Mouse (Mus musculus) adrenal gland, postnatal 10 days (tissue): Measurements from ENCODE around the gene Eif3c. TPM values are rescaled to one million over a fixed set of nuclear protein-coding genes. Genes with fewer than 3 reads are reported as not detected.

ENCODE experiments used
- DNase-seq: peaks from one replicate; pipeline ENCODE4 v3.0.0; 2021; ENCODE audit warnings: mixed read lengths
- long read RNA-seq, 2 experiments: library from polyadenylated mRNA; stranded (forward); transcript quantifications; one replicate each; pipeline ENCODE4 v2.0.0; 2021
- total RNA-seq, 2 experiments: library from RNA; stranded (reverse); gene quantifications; 2 replicates each; pipeline ENCODE4 v1.2.3; 2021

Eif3c gene
- total RNA-seq = 100 to 1,000 TPM; 214 to 223 TPM
- long read RNA-seq, experiment 1, transcript Eif3c-201 (21 exons, 3,383 nt) = major isoform, 133 of 249 reads
- long read RNA-seq, experiment 1, partial matches to known transcripts = 112 of 249 reads
- long read RNA-seq, experiment 1, other reads (novel, unspliced or antisense) = 4 of 249 reads
- long read RNA-seq, experiment 2, transcript Eif3c-201 (21 exons, 3,383 nt) = major isoform, 18 of 32 reads
- long read RNA-seq, experiment 2, partial matches to known transcripts = 12 of 32 reads
- long read RNA-seq, experiment 2, other reads (novel, unspliced or antisense) = 2 of 32 reads

DNA sequence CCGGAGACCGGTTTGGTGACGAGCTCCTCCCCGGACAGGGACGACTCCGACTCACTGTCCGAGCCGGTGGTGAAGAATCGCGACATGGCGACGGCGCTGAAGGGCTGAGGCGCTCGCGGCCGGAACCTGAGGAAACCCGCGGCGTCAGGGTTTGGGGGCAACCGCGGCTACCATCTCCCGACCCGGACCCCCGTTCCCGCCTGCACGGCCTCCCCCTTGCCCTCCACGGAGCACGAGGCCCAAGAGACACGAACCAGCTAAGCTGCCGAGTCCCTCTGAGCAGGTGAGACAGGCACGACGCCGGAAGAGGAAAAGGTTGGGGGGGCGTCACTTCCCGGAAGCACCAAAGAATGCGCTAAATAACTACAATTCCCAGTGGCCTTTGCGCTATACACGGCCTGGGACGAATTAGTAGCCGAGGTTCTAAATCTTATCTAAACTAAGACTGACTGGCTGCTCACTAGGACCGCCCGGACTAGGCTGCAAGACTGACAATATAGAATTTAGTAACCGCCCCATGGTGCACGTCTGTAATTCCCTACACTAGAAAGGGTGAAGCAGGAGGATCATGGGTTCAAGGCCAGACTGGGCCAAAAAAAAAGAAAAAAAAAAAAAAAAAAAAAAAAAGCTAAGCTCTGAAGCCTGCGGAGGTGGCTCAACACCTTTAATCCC, at the start of gene Eif3c:
Eif3c (minus strand) TSS at position 318 of the 672 bp plus-strand sequence.
- DNase-seq = peak; percentile 88

DNA sequence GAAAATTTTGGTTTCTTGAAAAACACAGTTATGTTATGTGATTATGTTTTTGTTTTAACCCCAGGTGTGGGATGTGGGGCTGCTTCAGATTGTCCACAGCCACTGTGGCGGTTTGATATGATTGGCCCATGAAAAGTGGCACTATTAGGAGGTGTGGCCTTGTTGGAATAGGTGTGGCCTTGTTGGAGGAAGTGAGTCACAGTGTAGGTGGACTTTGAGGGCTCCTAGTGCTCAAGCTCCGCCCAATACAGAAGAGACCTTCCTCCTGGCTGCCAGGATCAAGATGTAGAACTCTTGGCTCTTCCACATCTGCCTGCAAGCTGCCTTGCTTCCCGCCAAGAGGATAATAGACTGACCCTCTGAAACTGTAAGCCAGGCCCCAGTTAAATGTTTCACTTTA, 46.5 kb upstream of the Eif3c start:
- DNase-seq = no peak

DNA sequence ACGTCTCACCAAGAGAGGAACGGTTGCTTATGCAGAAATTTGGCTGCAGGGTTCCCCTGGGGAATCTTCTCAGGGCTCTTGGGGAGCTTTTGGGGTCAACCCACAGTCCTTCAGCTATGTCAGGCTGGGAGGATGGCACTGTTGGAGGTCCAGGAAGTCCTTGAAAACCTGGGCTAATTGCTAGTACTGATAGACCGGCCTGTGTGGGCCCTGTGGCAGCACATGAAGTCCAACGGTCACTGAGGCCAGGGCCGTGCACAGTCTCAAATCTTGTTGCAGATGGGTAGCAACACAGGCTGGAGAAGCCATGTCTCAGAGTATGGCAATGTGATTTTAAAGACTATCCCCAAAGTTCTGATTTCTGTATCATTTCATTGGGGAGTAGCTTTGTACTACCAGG, 41.6 kb upstream of the Eif3c start:
- DNase-seq = no peak

- peak; percentile 70 for DNase-seq
Measured at GRCm38 (mm10) chr7:126607064-126607463, 40.9 kb upstream of the Eif3c start.

- DNase-seq = no peak
Measured at GRCm38 (mm10) chr7:126606611-126607010, 40.4 kb upstream of the Eif3c start.

GRCm38 (mm10) chr7:126602650-126603049, 36.4 kb upstream of the Eif3c start:
- no peak for DNase-seq

DNA sequence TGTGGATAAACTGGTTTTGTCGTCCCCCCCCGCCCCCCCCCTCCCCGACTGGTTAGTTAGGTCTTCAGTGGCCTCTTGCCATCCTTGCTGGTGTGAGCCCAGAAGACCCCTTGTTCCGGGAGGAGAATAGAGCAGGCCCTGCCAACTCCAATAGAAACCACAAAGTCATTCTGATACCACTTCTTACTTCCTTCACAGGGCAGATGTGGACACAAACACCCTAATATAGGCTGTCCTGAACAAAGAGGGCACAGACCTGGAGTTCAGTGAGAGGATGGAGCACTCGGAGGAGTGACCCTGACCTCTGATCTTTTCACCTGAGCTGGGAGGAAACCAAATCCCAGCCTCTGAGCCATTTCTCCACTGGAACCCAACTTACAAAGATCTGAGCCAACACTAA, 35.7 kb upstream of the Eif3c start:
- DNase-seq = no peak

DNA sequence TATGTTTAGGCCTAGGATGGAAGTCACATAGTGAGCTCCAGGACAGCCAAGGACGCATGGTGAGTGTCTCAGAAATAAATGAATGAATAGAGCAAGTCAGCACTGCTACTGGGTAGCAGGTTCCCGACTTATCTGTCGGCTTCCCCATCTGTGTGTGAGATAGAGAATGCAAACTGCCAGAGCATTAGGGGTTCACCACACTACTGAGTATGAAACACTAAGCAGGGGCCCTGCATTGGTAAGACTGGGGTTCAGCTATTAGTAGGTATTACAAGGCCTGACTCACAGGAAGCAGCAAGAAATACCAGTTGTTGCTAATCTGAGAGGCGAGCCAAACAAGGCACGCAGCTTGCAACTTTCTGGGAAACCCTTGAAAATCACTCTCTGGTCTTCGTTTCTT, 32.7 kb upstream of the Eif3c start:
- DNase-seq = no peak

DNA sequence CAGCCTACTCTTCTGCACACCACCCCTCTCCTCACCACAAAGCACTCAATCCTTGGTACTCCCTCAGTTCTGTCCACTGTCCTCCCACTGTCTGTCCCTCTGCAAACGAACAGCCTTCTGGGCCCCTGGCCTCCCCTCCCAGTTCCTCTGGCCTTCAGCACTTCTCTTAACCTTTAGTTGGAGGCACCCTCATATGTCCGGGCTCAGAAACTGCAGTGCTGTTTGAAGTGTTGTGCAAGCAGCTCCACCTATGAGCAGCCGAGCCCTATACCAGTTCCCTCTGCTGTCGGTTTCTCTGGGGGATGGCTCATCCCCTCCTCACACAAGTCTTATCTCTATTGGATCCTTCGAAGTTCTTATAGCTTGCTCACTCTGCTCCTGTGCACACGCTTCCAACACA, 30.2 kb upstream of the Eif3c start:
- DNase-seq = no peak

GRCm38 (mm10) chr7:126595890-126596289, 29.7 kb upstream of the Eif3c start:
- DNase-seq = no peak

- no peak for DNase-seq
Measured at GRCm38 (mm10) chr7:126594862-126595561, 28.8 kb upstream of the Eif3c start, which contains the start of gene Il27. Il27 (minus strand) TSS chr7:126594941.

GRCm38 (mm10) chr7:126587779-126588178, 21.6 kb upstream of the Eif3c start:
- DNase-seq = peak; percentile 78

DNA sequence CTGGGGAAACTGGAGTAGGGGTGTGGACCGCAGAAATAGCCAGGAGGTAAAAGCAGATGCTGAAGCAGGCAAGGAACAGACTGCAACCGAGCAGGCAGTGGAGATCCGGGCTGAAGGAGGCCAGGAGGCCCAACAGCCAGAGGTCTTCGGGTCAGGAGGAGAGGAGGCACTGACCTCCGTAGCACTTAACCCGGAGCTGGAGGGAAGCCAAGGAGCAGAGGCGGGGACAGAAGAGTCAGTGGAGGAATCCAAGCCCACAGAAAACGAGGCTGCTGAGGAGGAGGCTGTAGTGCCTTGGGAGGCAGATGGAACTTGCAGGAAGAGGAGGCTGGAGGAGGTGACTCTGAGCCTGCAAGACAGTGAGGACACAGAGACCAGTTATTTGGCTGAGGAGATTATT, 20.6 kb upstream of the Eif3c start:
- DNase-seq = peak; percentile 52

- no peak for DNase-seq
Measured at GRCm38 (mm10) chr7:126585717-126586116, 19.5 kb upstream of the Eif3c start, which contains the start of gene Cln3. Cln3 (minus strand) TSS chr7:126585817.

GRCm38 (mm10) chr7:126584506-126584977, 18.3 kb upstream of the Eif3c start, which contains the start of gene Apobr:
Apobr (plus strand) TSS chr7:126584942.
- no peak for DNase-seq

DNA sequence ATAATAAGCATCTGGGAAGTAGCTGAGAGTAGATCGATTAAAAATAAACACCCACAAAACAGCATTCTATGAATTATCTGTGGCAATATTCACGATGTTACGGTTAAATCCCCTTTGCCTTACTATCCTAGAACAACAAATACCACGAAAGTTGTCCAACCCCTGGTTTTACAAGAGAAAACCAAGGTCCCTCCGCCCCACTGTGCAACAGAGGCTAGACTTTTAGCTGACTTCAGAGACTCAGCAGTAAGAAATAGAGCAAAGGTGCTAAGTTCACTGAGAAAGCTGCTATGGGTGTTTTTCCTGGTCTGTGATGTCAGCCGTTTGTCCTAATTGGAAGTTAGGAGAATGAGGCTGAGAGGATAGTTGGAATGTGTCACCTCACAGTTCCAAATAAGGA, 17.6 kb upstream of the Eif3c start:
- DNase-seq = peak; percentile 35

GRCm38 (mm10) chr7:126583251-126583709, 17.1 kb upstream of the Eif3c start:
- peak; percentile 92 for DNase-seq

GRCm38 (mm10) chr7:126582759-126583158, 16.5 kb upstream of the Eif3c start:
- DNase-seq = peak; percentile 56

DNA sequence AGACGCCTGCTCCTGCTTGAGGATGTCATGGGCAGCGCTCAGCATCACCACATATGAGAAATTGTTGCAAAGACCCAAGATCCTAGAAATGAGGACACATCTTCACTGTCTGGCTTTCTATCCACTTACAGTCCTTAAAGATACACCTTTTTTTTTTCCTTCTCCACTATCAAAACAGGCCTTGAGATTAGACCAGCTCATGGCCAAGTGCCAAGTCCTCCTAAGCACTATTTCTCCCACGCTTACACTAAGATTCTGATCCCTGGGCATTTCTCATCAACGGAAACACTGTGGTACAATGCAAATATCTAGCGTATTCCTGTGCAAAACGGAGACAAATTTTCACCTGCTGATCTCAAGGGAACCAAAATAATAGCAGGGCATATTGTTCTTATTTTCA, 15.4 kb upstream of the Eif3c start:
- no peak for DNase-seq

GRCm38 (mm10) chr7:126579172-126579571, 13.0 kb upstream of the Eif3c start:
- peak; percentile 57 for DNase-seq

DNA sequence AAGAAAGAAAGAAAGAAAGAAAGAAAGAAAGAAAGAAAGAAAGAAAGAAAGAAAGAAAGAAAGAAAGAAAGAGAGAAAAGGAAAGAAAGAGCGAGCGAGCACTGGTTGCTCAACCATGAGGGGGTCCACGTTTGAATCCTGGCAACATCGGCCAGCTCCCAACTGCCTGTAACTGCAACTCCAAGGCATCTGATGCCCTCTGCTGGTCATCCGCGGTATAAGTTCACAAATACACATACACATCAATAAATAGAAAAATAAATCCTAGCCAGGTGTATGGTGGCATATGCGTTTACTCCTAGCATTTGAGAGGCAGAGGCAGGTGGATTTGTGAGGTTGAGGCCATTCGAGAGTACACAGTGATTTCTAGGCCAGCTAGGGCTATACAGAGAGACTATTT, 10.7 kb upstream of the Eif3c start:
- peak; percentile 69 for DNase-seq

DNA sequence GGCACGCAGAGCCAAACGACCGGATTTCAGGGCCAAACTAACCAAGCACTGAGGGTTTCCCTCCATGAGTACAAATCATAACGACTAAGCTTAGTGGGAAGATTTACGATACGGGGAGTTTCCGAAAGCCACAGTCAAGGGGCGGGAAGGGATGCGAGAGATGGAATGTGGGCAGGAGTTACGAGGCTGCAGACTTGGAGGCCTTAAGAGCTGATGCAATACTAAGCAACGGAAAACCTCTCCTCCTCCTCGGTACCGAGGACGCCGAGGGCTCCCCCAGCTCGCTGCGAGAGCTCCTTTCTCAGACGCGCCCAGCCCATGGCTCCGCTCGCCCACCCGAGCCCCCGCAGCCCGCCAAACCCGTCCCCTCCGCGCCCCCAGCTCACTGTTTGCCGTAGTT, 518 bp downstream of the Eif3c start:
- peak; percentile 56 for DNase-seq

DNA sequence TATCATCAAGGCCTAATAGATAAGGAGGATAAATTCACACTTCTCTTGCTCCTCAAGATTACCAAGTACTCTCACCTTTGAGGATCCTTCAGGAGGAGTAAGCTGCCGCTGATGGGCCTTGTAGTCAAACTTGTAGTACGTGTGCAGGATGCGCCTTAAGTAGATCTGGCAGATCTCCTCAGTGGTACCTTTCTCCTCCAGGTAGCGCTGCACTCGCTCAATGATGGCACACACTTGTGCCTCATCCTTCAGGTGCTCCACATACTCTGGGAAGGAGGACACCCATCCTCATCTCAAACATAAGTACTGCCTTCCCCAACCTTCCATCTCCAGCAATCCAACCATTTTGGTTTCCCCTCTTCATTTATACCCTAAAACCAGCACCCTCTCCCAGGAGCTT, 9.6 kb downstream of the Eif3c start:
- no peak for DNase-seq
